Mouse (Mus musculus): ENCODE results near the gene Efhd1.

DNA sequence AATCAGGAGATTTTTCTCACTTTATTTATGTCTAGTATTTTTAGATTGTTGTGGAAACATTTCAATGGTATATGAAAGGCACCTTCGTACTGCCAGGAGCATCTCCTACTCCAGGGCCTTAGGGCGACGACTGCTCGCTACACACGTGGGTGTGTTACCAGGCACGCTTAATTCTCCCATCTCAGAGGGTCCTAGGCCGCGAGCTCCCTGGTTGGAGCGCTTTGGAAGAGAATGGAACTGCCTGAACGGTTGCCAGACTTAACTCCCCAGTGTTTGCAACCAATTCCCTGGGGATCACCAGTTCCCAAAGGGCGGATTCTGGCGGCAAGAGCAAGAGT is 398 bp upstream of the Efhd1 start:
- TF ChIP-seq POLR2A (IDR thresholded peaks at IDR 0.05; ENCODE audit: extremely low read depth, insufficient read depth, low read length), result no peak
- no peak for TF ChIP-seq CTCF (IDR thresholded peaks at IDR 0.05; ENCODE audit: low read depth, low read length)
